Mouse (Mus musculus) testis, adult 2 months (tissue): ENCODE results near the gene Ccl9.

Experiments used
- CTCF ChIP-seq: fragments of 200-500 bp; IDR thresholded peaks from 2 replicates; pipeline ENCODE4 v1.5.1; 2012; ENCODE audit warnings: low read depth, mild to moderate bottlenecking, inconsistent platforms, low read length, moderate library complexity; ENCODE audit not compliant: control insufficient read depth, insufficient read depth, insufficient replicate concordance
- POLR2A ChIP-seq: fragments of 200-500 bp; IDR thresholded peaks from 2 replicates; pipeline ENCODE4 v1.6.1; 2012; ENCODE audit warnings: low read depth, mild to moderate bottlenecking, inconsistent platforms, low read length, moderate library complexity; ENCODE audit not compliant: control insufficient read depth

DNA sequence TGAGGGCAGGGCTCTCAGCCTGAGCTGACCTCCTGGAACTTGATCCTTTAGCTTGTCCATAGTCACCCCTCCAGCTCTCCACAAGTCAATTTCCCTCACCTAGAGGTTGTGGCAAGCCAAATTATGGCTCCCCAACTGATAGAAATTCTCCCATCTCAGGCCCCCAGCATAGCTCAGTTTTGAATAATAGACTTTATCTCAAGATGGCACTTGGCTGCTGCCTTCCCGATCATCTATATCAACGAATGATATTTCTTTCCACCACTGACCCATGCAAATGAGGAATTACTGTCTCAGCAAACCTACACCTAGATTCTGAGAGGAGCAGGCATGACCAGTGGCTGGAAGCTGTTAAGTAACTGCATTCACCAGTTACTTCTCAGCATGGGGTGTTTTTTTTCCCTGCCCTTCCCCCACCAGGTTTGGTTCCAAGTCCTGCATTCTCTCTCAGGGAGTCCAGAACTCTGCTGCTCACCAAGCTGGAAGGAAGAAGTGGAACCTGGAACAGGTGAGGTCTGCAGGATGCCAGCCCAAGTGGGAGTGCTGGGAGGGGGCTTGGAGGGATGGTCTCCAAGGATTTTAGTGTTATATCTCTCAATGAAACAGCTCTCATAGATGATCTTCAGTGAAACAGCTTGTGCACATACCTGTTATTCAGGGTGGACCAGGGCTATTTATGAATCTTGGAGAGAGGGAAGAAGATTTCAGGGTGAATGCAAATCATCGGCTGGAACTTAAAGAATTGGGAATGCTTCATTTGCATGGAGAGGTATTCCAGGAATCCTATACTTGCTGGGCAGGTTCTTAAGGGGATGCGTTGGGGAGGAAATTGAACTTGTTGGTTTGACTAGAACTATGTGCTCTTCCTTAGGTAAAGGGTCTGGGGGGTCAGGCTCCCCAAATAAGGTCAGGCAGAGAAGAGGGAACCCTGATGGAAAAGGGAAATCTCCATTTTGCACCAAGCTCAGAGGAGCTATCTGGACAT, 3.5 kb upstream of the Ccl9 start:
- TF ChIP-seq CTCF (no peak), POLR2A (no peak)
